Mouse (Mus musculus): ENCODE data around the gene Sgsm1. TPM values are rescaled to one million over a fixed set of nuclear protein-coding genes. Genes with fewer than 3 reads are reported as not detected.
A peak's percentile ranks its signal among the peaks of the same experiment; 100 is the strongest.

The Sgsm1 gene
- polyA plus RNA-seq, 1 experiment from 2014 or later: 5.2 TPM

DNA sequence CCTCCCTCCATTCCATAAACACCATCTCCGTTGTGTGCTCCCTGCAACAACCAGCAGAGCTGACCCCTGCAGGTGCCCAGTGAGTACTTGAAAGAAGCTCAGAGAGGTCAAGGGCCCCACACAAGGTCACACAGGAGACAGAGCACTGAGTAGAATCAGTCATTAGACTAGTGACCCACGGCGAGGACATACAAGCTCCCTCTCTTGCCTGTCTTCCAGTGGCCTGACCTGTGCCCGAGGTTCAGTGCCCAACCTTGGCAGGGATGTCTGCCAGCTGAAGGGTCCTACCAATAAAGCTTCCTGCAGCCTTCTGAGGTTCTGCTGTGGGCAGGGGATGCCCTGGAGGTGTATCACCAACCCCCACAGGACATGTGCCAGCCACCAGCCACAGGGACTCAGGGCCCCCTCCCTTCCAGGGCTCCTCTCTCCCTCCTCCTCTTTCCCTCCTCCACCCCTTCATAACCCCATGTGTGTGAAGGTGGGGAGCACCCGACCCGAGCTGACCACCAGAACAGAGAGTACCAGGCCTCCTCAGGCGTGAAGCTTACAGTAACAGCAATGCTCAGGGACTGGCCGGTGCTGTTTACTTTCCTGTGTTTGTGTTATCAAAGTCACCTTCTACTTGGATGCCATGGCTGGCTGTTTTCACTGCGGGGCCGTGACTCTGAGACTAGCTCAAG, 98.3 kb downstream of the Sgsm1 start:
- ATAC-seq (ENCODE audit: insufficient read depth) (no peak), DNase-seq (no peak)
- no peak for TF ChIP-seq CTCF (IDR thresholded peaks at IDR 0.05; ENCODE audit: low read depth)
- Histone ChIP-seq H3K4me2 (no peak overlapping the region), H3K9ac (no peak overlapping the region), H3K9me3 (ENCODE audit: low read depth, low read length) (no peaks in the 10 kb centered on the region), H3K4me1 (ENCODE audit: insufficient read depth) (peaks cover 10% of the 10 kb centered on the region), H3K27ac (ENCODE audit: low read depth) (no peak overlapping the region), H3K4me3 (ENCODE audit: low read depth, low read length) (no peak overlapping the region), H3K36me3 (ENCODE audit: insufficient read depth) (no peaks in the 10 kb centered on the region), H3K27me3 (ENCODE audit: insufficient read depth, low read length) (no peaks in the 10 kb centered on the region)
- WGBS: 54% methylated on average over 10 of the region's 10 CpGs

DNA sequence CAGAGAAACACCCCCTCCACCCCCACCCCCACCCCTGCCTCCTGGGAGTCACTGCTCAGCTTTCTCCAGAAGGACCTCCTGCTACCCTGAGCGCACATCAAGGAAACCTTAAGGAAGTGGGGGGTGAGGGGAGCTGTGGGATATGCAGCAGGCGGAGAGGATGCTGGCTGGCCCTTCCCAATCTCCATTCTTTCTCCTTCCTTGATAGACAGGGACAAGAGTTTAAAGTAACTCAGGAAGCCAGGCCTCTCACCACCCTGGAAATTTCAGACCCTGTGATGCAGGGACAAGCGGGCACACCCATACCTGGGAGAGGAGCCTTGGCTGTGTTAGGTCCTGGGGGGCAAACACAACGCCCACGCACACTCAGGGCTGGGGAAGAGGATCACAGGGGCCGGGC, 100.3 kb downstream of the Sgsm1 start:
- no peaks in the 10 kb centered on the region for H3K9me3 ChIP-seq (ENCODE audit: low read depth, low read length)
- TF ChIP-seq CTCF (IDR thresholded peaks at IDR 0.05; ENCODE audit: low read depth): no peak
- DNase-seq (peak; percentile 33), ATAC-seq (ENCODE audit: insufficient read depth) (no peak)
- peaks cover 15% of the 10 kb centered on the region for H3K4me1 ChIP-seq (ENCODE audit: insufficient read depth)
- H3K9ac ChIP-seq: no peak overlapping the region
- no peak overlapping the region for H3K4me3 ChIP-seq (ENCODE audit: low read depth, low read length)
- no peak overlapping the region for H3K4me2 ChIP-seq
- no peaks in the 10 kb centered on the region for H3K36me3 ChIP-seq (ENCODE audit: insufficient read depth)
- H3K27ac ChIP-seq (ENCODE audit: low read depth): peak overlapping the region; percentile 91
- 77% methylated on average over 6 of the region's 6 CpGs for WGBS
- H3K27me3 ChIP-seq (ENCODE audit: insufficient read depth, low read length): no peaks in the 10 kb centered on the region

DNA sequence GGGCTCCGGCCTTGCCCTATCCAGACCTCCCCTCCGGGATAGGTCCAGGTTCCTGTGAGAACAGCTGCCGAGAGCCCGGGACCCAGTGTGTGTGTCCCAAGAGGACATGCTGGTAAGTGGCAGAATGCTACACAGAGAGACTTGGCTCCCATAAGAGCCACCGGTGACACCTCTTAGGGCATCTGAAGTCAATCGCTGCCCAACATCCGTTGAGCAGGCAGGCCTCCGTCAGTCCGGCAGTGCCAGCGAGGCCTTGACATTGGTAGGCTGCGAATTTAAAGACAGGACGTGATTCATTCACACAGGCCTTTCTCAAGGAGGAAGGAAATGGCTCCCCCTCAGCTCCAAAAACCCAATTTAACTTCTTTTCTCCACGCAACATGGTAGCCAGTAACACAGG, 100.7 kb downstream of the Sgsm1 start:
- Histone ChIP-seq H3K4me2 (peak overlapping the region; percentile 38; the same call in 1 of the 2 replicates), H3K4me3 (ENCODE audit: low read depth, low read length) (no peak overlapping the region), H3K9me3 (ENCODE audit: low read depth, low read length) (no peaks in the 10 kb centered on the region), H3K9ac (no peak overlapping the region), H3K27me3 (ENCODE audit: insufficient read depth, low read length) (no peaks in the 10 kb centered on the region), H3K36me3 (ENCODE audit: insufficient read depth) (no peaks in the 10 kb centered on the region), H3K27ac (ENCODE audit: low read depth) (peak overlapping the region; percentile 91), H3K4me1 (ENCODE audit: insufficient read depth) (peaks cover 15% of the 10 kb centered on the region)
- peak; percentile 36 for DNase-seq
- WGBS: 75% methylated on average over 13 of the region's 13 CpGs
- no peak for TF ChIP-seq CTCF (IDR thresholded peaks at IDR 0.05; ENCODE audit: low read depth)
- ATAC-seq (ENCODE audit: insufficient read depth): no peak

DNA sequence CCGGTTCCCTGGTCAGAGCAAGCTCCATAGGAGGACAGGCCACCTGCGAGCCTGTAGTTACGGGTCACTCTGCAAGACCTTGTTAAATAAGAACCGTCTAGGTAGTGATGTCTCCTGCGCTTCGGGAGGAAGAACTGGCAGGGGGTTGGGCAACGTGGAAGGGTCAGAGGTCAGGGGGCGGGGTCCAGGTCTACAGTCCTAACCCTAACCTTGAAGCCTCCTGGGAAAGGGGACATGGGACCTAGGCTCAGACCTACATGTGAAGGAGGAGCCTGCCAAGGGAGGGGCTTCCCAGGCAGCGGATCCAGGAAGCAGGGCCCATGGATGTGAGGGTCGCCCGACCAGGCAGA, 101.2 kb downstream of the Sgsm1 start:
- DNase-seq (no peak), ATAC-seq (ENCODE audit: insufficient read depth) (0 out of 2 replicates have a peak, but pooled peaks have one; percentile 22)
- WGBS: 36% methylated on average over 11 of the region's 11 CpGs
- no peak for TF ChIP-seq CTCF (IDR thresholded peaks at IDR 0.05; ENCODE audit: low read depth)
- Histone ChIP-seq H3K4me2 (peak overlapping the region; percentile 38), H3K27me3 (ENCODE audit: insufficient read depth, low read length) (no peaks in the 10 kb centered on the region), H3K36me3 (ENCODE audit: insufficient read depth) (no peaks in the 10 kb centered on the region), H3K9me3 (ENCODE audit: low read depth, low read length) (no peaks in the 10 kb centered on the region), H3K4me1 (ENCODE audit: insufficient read depth) (peaks cover 15% of the 10 kb centered on the region), H3K9ac (no peak overlapping the region; the same call in 1 of the 2 replicates), H3K27ac (ENCODE audit: low read depth) (peak overlapping the region; percentile 91), H3K4me3 (ENCODE audit: low read depth, low read length) (no peak overlapping the region)

DNA sequence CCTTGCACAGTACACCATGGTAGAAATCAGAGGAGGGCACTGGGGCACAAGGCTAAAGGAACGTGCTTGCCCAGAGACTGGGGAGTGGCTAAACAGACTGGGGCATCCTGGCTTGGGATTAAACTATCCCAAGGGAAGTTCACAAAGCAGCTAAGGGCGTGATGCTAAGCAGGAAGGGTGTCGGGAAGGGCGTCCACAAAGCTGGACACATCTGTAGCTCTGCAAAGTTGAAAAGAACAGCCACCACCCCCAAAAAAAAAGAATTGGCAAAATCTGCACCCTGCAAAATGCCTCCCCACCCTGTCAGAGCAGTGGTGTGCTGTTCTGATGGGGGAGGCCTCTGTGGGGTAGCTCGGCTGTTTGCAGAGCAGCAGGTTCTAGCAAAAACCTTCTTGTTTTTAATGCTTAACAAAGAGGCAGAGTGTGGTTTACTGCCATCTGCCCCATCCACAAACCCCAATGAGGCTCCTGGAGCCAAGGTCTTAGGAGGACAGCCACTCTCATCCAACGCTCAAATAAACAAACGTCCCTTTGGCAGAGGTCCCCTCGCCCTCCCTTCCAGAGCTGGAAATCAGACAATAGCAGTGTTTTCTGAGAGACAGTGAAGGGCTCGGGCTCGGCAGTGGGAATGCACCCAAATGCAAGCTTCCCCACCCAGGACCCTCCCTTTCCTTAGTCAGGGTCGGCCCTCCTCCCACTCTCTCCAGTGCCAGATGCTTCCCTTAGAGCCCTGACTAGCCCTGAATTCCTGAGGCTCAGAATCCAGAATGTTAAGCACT, 101.8 kb downstream of the Sgsm1 start:
- no peaks in the 10 kb centered on the region for H3K9me3 ChIP-seq (ENCODE audit: low read depth, low read length)
- no peak overlapping the region for H3K4me3 ChIP-seq (ENCODE audit: low read depth, low read length)
- peak; percentile 81 for DNase-seq
- ATAC-seq (ENCODE audit: insufficient read depth): peak; percentile 68
- no peaks in the 10 kb centered on the region for H3K27me3 ChIP-seq (ENCODE audit: insufficient read depth, low read length)
- H3K36me3 ChIP-seq (ENCODE audit: insufficient read depth): no peaks in the 10 kb centered on the region
- H3K27ac ChIP-seq (ENCODE audit: low read depth): peak overlapping the region; percentile 91
- no peak for TF ChIP-seq CTCF (IDR thresholded peaks at IDR 0.05; ENCODE audit: low read depth)
- no peak overlapping the region; the same call in 1 of the 2 replicates for H3K9ac ChIP-seq
- WGBS: 29% methylated on average over 11 of the region's 11 CpGs
- peaks cover 15% of the 10 kb centered on the region for H3K4me1 ChIP-seq (ENCODE audit: insufficient read depth)
- peak overlapping the region; percentile 38 for H3K4me2 ChIP-seq

DNA sequence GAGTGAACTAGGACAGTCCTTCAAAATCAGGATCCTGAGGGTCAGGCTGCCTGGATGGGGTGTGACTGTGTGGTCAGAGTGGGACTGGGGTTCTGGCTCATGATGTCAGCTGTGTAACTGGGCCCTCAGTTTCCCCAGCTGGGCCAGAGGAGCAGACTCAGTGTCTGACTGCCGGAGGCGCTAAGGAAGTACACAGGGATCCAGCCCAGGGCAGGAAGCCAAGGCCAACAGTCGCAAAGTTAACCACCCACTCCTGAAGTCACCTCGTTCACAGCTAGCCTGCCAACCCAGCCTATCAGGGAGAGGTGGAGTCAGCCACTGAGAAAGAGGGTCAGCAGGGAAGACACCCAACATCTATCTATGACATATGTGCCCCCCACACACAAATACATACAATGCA, 102.5 kb downstream of the Sgsm1 start:
- H3K4me3 ChIP-seq (ENCODE audit: low read depth, low read length): no peak overlapping the region
- ATAC-seq (ENCODE audit: insufficient read depth) (no peak), DNase-seq (peak; percentile 30)
- H3K9me3 ChIP-seq (ENCODE audit: low read depth, low read length): no peaks in the 10 kb centered on the region
- no peaks in the 10 kb centered on the region for H3K27me3 ChIP-seq (ENCODE audit: insufficient read depth, low read length)
- H3K9ac ChIP-seq: no peak overlapping the region
- no peak for TF ChIP-seq CTCF (IDR thresholded peaks at IDR 0.05; ENCODE audit: low read depth)
- peaks cover 15% of the 10 kb centered on the region for H3K4me1 ChIP-seq (ENCODE audit: insufficient read depth)
- peak overlapping the region; percentile 91; the same call in 1 of the 2 replicates for H3K27ac ChIP-seq (ENCODE audit: low read depth)
- H3K4me2 ChIP-seq: no peak overlapping the region
- H3K36me3 ChIP-seq (ENCODE audit: insufficient read depth): no peaks in the 10 kb centered on the region
- 47% methylated on average over 4 of the region's 4 CpGs for WGBS

DNA sequence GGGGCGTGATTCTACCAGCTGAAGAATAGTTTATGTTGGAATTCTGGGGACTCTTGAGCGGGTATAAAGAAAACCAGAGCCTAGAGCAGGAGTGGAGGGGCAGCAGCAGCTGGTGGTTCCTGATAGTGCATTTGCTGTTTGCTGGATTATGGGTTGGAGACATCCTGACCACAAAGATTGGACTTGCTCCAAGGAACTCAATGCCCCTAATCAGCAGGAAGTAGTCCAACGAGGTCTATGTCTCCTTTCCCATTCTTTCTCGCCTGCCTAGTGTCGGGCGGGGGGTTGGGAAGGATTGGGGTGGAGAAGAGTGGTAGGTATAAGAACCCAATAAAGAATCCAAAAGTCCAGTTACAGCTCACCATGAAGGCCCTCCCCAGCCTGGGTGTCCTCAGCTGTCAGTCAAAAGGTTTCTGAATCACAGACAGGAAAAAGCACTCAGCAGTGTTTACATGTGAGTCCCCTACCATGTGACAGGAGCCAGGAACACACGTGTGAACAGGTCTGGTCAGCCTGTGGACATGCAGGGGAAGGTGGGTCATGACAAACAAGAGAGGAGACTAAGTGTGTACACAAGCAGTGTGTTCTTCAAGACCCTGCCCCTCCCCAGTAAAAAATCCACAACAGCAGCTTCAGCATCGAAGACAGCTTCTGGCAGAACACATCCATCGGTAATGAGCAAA, 103.8 kb downstream of the Sgsm1 start:
- H3K9ac ChIP-seq: no peak overlapping the region
- H3K27ac ChIP-seq (ENCODE audit: low read depth): 0 out of 2 replicates have a peak overlapping the region, but pooled peaks have one; percentile 20
- 33% methylated on average over 9 of the region's 9 CpGs for whole genome bisulfite sequencing
- peaks cover 15% of the 10 kb centered on the region for H3K4me1 ChIP-seq (ENCODE audit: insufficient read depth)
- H3K4me2 ChIP-seq: no peak overlapping the region
- no peak for ATAC-seq (ENCODE audit: insufficient read depth)
- H3K36me3 ChIP-seq (ENCODE audit: insufficient read depth): no peaks in the 10 kb centered on the region
- H3K9me3 ChIP-seq (ENCODE audit: low read depth, low read length): no peaks in the 10 kb centered on the region
- peak; percentile 57 for DNase-seq
- TF ChIP-seq CTCF (IDR thresholded peaks at IDR 0.05; ENCODE audit: low read depth): no peak
- H3K4me3 ChIP-seq (ENCODE audit: low read depth, low read length): no peak overlapping the region
- H3K27me3 ChIP-seq (ENCODE audit: insufficient read depth, low read length): no peaks in the 10 kb centered on the region
